Comparison of ENCODE assay signal across 23 mouse cellular contexts in genomic region chr11:67926348-67927055, GRCm38 (mm10). TPM values are rescaled to one million over a fixed set of nuclear protein-coding genes. Genes with fewer than 3 reads are reported as not detected.
DNase-seq lines count a peak whose midpoint lies in the region; ATAC-seq lines count a peak whose summit lies in the region.
"Had no signal": no experiment of that assay in that cellular context is flagged by ENCODE, and none has a peak within 500 bp of the region (broad histone marks: within the 10 kb centered on the region; RNA-seq: fewer than 3 reads in every experiment).

No protein-coding gene starts in this region.

- DNase-seq in heart, postnatal 25 days (ENCODE audit: low spot score) = no peak
- DNase-seq in left cerebral cortex, postnatal 14 days (ENCODE audit: low spot score in 2 of 2) = peak; percentile 20 to 25
- DNase-seq in left cerebral cortex, postnatal 4 days = no peak
- DNase-seq in ES-CJ7 (ENCODE audit: low read depth, low spot score) = peak; percentile 64
- DNase-seq in embryonic facial prominence, embryonic 10.5 days (ENCODE audit: low spot score) = peak; percentile 27
- no peak for DNase-seq in retina, embryonic 14.5 days (ENCODE audit: low spot score)
- no peak for DNase-seq in adrenal gland, adult 2 months
- DNase-seq: adrenal gland, postnatal 14 days; cerebellum, adult 8-10 months; gastrocnemius, postnatal 25 days; kidney, adult 18-20 months; layer of hippocampus, postnatal 36 days had no signal

- H3K4me1 ChIP-seq in heart, embryonic 15.5 days (replicated peaks) = peaks cover 6% of the 10 kb centered on the region
- H3K4me1 ChIP-seq in embryonic facial prominence, embryonic 10.5 days = peaks cover 22% of the 10 kb centered on the region
- H3K4me1 ChIP-seq: lung, embryonic 15.5 days had no signal

- no peaks in the 10 kb centered on the region for H3K9me3 ChIP-seq in heart, embryonic 15.5 days (replicated peaks)
- H3K9me3 ChIP-seq in embryonic facial prominence, embryonic 10.5 days = no peaks in the 10 kb centered on the region
- H3K9me3 ChIP-seq: embryonic facial prominence, embryonic 15.5 days; forebrain, embryonic 10.5 days; liver, embryonic 12.5 days; lung, embryonic 15.5 days; midbrain, embryonic 12.5 days; neural tube, embryonic 15.5 days had no signal

- H3K27ac ChIP-seq in heart, embryonic 15.5 days = no peak overlapping the region
- H3K27ac ChIP-seq in embryonic facial prominence, embryonic 10.5 days (replicated peaks) = no peak overlapping the region
- H3K27ac ChIP-seq: embryonic facial prominence, embryonic 15.5 days; forebrain, embryonic 10.5 days; hindbrain, embryonic 14.5 days; liver, embryonic 12.5 days; lung, embryonic 15.5 days; macrophage; midbrain, embryonic 12.5 days; neural tube, embryonic 15.5 days had no signal

- H3K36me3 ChIP-seq in heart, embryonic 15.5 days = no peaks in the 10 kb centered on the region
- H3K36me3 ChIP-seq in embryonic facial prominence, embryonic 10.5 days (replicated peaks) = no peaks in the 10 kb centered on the region
- H3K36me3 ChIP-seq: embryonic facial prominence, embryonic 15.5 days; forebrain, embryonic 10.5 days; liver, embryonic 12.5 days; lung, embryonic 15.5 days; midbrain, embryonic 12.5 days; neural tube, embryonic 15.5 days had no signal

- no peak overlapping the region for H3K4me3 ChIP-seq in heart, embryonic 15.5 days
- no peak overlapping the region for H3K4me3 ChIP-seq in embryonic facial prominence, embryonic 10.5 days
- H3K4me3 ChIP-seq: embryonic facial prominence, embryonic 15.5 days; forebrain, embryonic 10.5 days; liver, embryonic 12.5 days; lung, embryonic 15.5 days; midbrain, embryonic 12.5 days; neural tube, embryonic 15.5 days had no signal

- WGBS in heart, embryonic 15.5 days = 14% methylated on average over 11 of the region's 15 CpGs
- WGBS in embryonic facial prominence, embryonic 10.5 days = 10% methylated on average over 15 of the region's 15 CpGs

- intact Hi-C loops in heart, postnatal 25 days (cut with DNase I) = loop anchor here (5.0 kb wide), 1 partner anchor 104 kb away; no protein-coding TSS in a partner anchor
- intact Hi-C loops in left cerebral cortex, postnatal 14 days (cut with DNase I) = loop anchor here (2.0 kb wide), 1 partner anchor 106 kb away; no protein-coding TSS in a partner anchor
- intact Hi-C loops in left cerebral cortex, postnatal 4 days (cut with DNase I) = loop anchor here (5.0 kb wide), 1 partner anchor 41 kb away; the partner anchor contains the start of genes Cfap52 and Stx8

- peak overlapping the region; percentile 30; the same call in 1 of the 2 replicates for H3K4me2 ChIP-seq in heart, embryonic 15.5 days
- H3K4me2 ChIP-seq: embryonic facial prominence, embryonic 15.5 days; hindbrain, embryonic 14.5 days; liver, embryonic 12.5 days; lung, embryonic 15.5 days; midbrain, embryonic 12.5 days; neural tube, embryonic 15.5 days had no signal

- no peaks in the 10 kb centered on the region for H3K27me3 ChIP-seq in heart, embryonic 15.5 days
- H3K27me3 ChIP-seq in embryonic facial prominence, embryonic 10.5 days (replicated peaks; ENCODE audit: low read depth, poor library complexity, severe bottlenecking) = peaks cover 8% of the 10 kb centered on the region

- no peak overlapping the region for H3K9ac ChIP-seq in heart, embryonic 15.5 days
- H3K9ac ChIP-seq: embryonic facial prominence, embryonic 15.5 days; hindbrain, embryonic 14.5 days; liver, embryonic 12.5 days; lung, embryonic 15.5 days; midbrain, embryonic 12.5 days; neural tube, embryonic 15.5 days had no signal

- no peak for ATAC-seq in heart, embryonic 15.5 days (replicated peaks; ENCODE audit: insufficient number of reproducible peaks, insufficient read depth, low FRiP score, low read depth)
- ATAC-seq: CD4-positive, CD25-positive, alpha-beta regulatory T cell, adult 4 months; liver, embryonic 12.5 days had no signal

RNA-seq across cellular contexts. Expression of gene Usp43, which starts 4.5 kb away (rescaled TPM):
- polyA plus RNA-seq in heart, embryonic 15.5 days (2015; fragmentation: Nextera tagmentation; extraction: Ambion mirVana) = 0.86 and 0.95 TPM in 2 replicates
- 1 to 10 TPM; 2.0 to 2.8 TPM for total RNA-seq in heart, postnatal 25 days (2021)
- 10 to 100 TPM; 11.1 to 12.2 TPM for total RNA-seq in left cerebral cortex, postnatal 14 days (2021)
- total RNA-seq in left cerebral cortex, postnatal 4 days (2021) = 10 to 100 TPM; 32.2 to 33.3 TPM
- 0.80 and 1.2 TPM in 2 replicates for polyA plus RNA-seq in embryonic facial prominence, embryonic 10.5 days (2016; fragmentation: Nextera tagmentation; extraction: Ambion mirVana)
- 1 to 10 TPM; 1.0 to 1.1 TPM for total RNA-seq in adrenal gland, adult 2 months (2021)
- 1.5 and 1.7 TPM in 2 replicates for polyA plus RNA-seq in adrenal gland, adult 2 months (2012; rRNA removed)
- total RNA-seq: common myeloid progenitor, adult 5-6 weeks had no signal
- polyA plus RNA-seq: CD4-positive, CD25-positive, alpha-beta regulatory T cell, adult 4 months; macrophage had no signal

RNA-seq across cellular contexts. Expression of gene Cfap52, which starts 38.9 kb away (rescaled TPM):
- polyA plus RNA-seq in heart, embryonic 15.5 days (2015; fragmentation: Nextera tagmentation; extraction: Ambion mirVana) = 0.28 and 0.42 TPM in 2 replicates
- total RNA-seq in heart, postnatal 25 days (2021) = not detected
- total RNA-seq in left cerebral cortex, postnatal 14 days (2021) = 10 to 100 TPM in 1 of 2 experiments, 1 to 10 TPM in 1; 8.7 to 10.1 TPM
- total RNA-seq in left cerebral cortex, postnatal 4 days (2021) = 1 to 10 TPM; 2.0 to 5.7 TPM
- polyA plus RNA-seq in embryonic facial prominence, embryonic 10.5 days (2016; fragmentation: Nextera tagmentation; extraction: Ambion mirVana) = 0.34 and 0.55 TPM in 2 replicates
- total RNA-seq in adrenal gland, adult 2 months (2021) = not detected
- polyA plus RNA-seq in adrenal gland, adult 2 months (2012; rRNA removed) = not detected in 2 replicates
- total RNA-seq: adrenal gland, postnatal 14 days; common myeloid progenitor, adult 5-6 weeks had no signal
- polyA plus RNA-seq: CD4-positive, CD25-positive, alpha-beta regulatory T cell, adult 4 months; liver, embryonic 12.5 days; macrophage had no signal

RNA-seq across cellular contexts. Expression of gene Stx8, which starts 39.5 kb away (rescaled TPM):
- polyA plus RNA-seq in heart, embryonic 15.5 days (2015; fragmentation: Nextera tagmentation; extraction: Ambion mirVana) = 45.4 and 61.7 TPM in 2 replicates
- total RNA-seq in heart, postnatal 25 days (2021) = 10 to 100 TPM; 26.7 to 30.1 TPM
- total RNA-seq in left cerebral cortex, postnatal 14 days (2021) = 10 to 100 TPM; 31.7 to 36.2 TPM
- 10 to 100 TPM; 26.7 to 30.1 TPM for total RNA-seq in left cerebral cortex, postnatal 4 days (2021)
- polyA plus RNA-seq in embryonic facial prominence, embryonic 10.5 days (2016; fragmentation: Nextera tagmentation; extraction: Ambion mirVana) = 44.7 and 44.8 TPM in 2 replicates
- 10 to 100 TPM; 28.5 to 36.1 TPM for total RNA-seq in adrenal gland, adult 2 months (2021)
- 1.1 and 2.2 TPM in 2 replicates for polyA plus RNA-seq in adrenal gland, adult 2 months (2012; rRNA removed)

Comparison
In these comparisons a context has a peak if more than half of its experiments do, and no peak if none do; other contexts are left out.
1. DNase-seq: peak in left cerebral cortex, postnatal 14 days (2 of 2), ES-CJ7 (single experiment) and embryonic facial prominence, embryonic 10.5 days (single experiment); none in heart, postnatal 25 days (single experiment), left cerebral cortex, postnatal 4 days (single experiment), retina, embryonic 14.5 days (single experiment) and adrenal gland, adult 2 months (single experiment).